7 mouse cellular contexts compared by ENCODE assay signal in genomic region chr2:84714811-84715561, GRCm38 (mm10). TPM values are rescaled to one million over a fixed set of nuclear protein-coding genes. Genes with fewer than 3 reads are reported as not detected.
A peak's percentile ranks its signal among the peaks of the same experiment; 100 is the strongest.
DNase-seq lines count a peak whose midpoint lies in the region; ATAC-seq lines count a peak whose summit lies in the region.

Gene Zdhhc5 (minus strand): TSS chr2:84715180.

- peak within 1 kb of the TSS; percentile 96 for H3K27ac ChIP-seq in embryonic facial prominence, embryonic 12.5 days
- H3K27ac ChIP-seq in limb, embryonic 11.5 days (replicated peaks; ENCODE audit: low read depth, low read length), result peak within 1 kb of the TSS; percentile 96
- peak within 1 kb of the TSS; percentile 95 for H3K27ac ChIP-seq in midbrain, embryonic 14.5 days (replicated peaks; ENCODE audit: low read depth, low read length)

- peak; percentile 98 for DNase-seq in adrenal gland, postnatal 25 days
- peak; percentile 100 for DNase-seq in heart, adult 11 months
- peak; percentile 99 for DNase-seq in kidney, adult 18-20 months
- DNase-seq in limb, embryonic 11.5 days (ENCODE audit: low spot score), result peak; percentile 98
- DNase-seq in midbrain, embryonic 14.5 days, result peak; percentile 99
- DNase-seq in spleen, adult 18-20 months, result peak; percentile 98

- peak within 1 kb of the TSS; percentile 88 for H3K9ac ChIP-seq in embryonic facial prominence, embryonic 12.5 days
- H3K9ac ChIP-seq in limb, embryonic 11.5 days (ENCODE audit: low read length), result peak within 1 kb of the TSS; percentile 86
- H3K9ac ChIP-seq in midbrain, embryonic 14.5 days (replicated peaks; ENCODE audit: low read length), result peak within 1 kb of the TSS; percentile 93

- under 1% methylated on average over 106 of the region's 107 CpGs for WGBS in embryonic facial prominence, embryonic 12.5 days
- WGBS in limb, embryonic 11.5 days, result 0% methylated on average over 103 of the region's 107 CpGs
- WGBS in midbrain, embryonic 14.5 days, result under 1% methylated on average over 104 of the region's 107 CpGs

- peaks cover 11% of the 10 kb centered on the region for H3K36me3 ChIP-seq in embryonic facial prominence, embryonic 12.5 days
- H3K36me3 ChIP-seq in limb, embryonic 11.5 days (ENCODE audit: control insufficient read depth, insufficient read depth, low read length), result 0 out of 2 replicates have a peak, but pooled peaks cover 2% of the 10 kb centered on the region
- H3K36me3 ChIP-seq in midbrain, embryonic 14.5 days (ENCODE audit: control insufficient read depth, insufficient read depth, low read length), result peaks cover 13% of the 10 kb centered on the region

- ATAC-seq in embryonic facial prominence, embryonic 12.5 days (ENCODE audit: insufficient number of reproducible peaks, insufficient read depth, low FRiP score, low TSS enrichment), result peak; percentile 95
- peak; percentile 93 for ATAC-seq in limb, embryonic 11.5 days (ENCODE audit: insufficient number of reproducible peaks, low FRiP score, low TSS enrichment, low read depth)
- ATAC-seq in midbrain, embryonic 14.5 days (ENCODE audit: low FRiP score, low TSS enrichment), result peak; percentile 95

- H3K4me3 ChIP-seq in embryonic facial prominence, embryonic 12.5 days, result peak within 1 kb of the TSS; percentile 96
- H3K4me3 ChIP-seq in limb, embryonic 11.5 days (ENCODE audit: low read depth, low read length), result peak within 1 kb of the TSS; percentile 90
- peak within 1 kb of the TSS; percentile 96 for H3K4me3 ChIP-seq in midbrain, embryonic 14.5 days (replicated peaks; ENCODE audit: low read depth, low read length)

- no peaks in the 10 kb centered on the region for H3K9me3 ChIP-seq in embryonic facial prominence, embryonic 12.5 days
- H3K9me3 ChIP-seq in limb, embryonic 11.5 days (ENCODE audit: control insufficient read depth, low read length), result no peaks in the 10 kb centered on the region
- no peaks in the 10 kb centered on the region for H3K9me3 ChIP-seq in midbrain, embryonic 14.5 days (ENCODE audit: control insufficient read depth, low read length)

- H3K27me3 ChIP-seq in embryonic facial prominence, embryonic 12.5 days, result no peaks in the 10 kb centered on the region
- H3K27me3 ChIP-seq in limb, embryonic 11.5 days (ENCODE audit: control insufficient read depth, insufficient read depth, low read length), result no peaks in the 10 kb centered on the region
- no peaks in the 10 kb centered on the region for H3K27me3 ChIP-seq in midbrain, embryonic 14.5 days (ENCODE audit: control insufficient read depth, insufficient read depth, low read length)

- H3K4me1 ChIP-seq in embryonic facial prominence, embryonic 12.5 days, result peaks cover 10% of the 10 kb centered on the region
- 0 out of 2 replicates have a peak, but pooled peaks cover 3% of the 10 kb centered on the region for H3K4me1 ChIP-seq in limb, embryonic 11.5 days (ENCODE audit: control insufficient read depth, insufficient read depth, low read length)
- H3K4me1 ChIP-seq in midbrain, embryonic 14.5 days (ENCODE audit: control insufficient read depth, insufficient read depth, low read length), result peaks cover 11% of the 10 kb centered on the region

- H3K4me2 ChIP-seq in embryonic facial prominence, embryonic 12.5 days (replicated peaks), result peak within 1 kb of the TSS; percentile 75
- H3K4me2 ChIP-seq in limb, embryonic 11.5 days (ENCODE audit: low read depth, severe bottlenecking), result peak within 1 kb of the TSS; percentile 60
- peak within 1 kb of the TSS; percentile 86 for H3K4me2 ChIP-seq in midbrain, embryonic 14.5 days (ENCODE audit: low read length)

RNA-seq across cellular contexts. Expression of gene Zdhhc5, which starts in this region (rescaled TPM):
- 62.3 and 62.9 TPM in 2 replicates for total RNA-seq in adrenal gland, postnatal 25 days (2021)
- 31.2 and 33.9 TPM in 2 replicates for polyA plus RNA-seq in embryonic facial prominence, embryonic 12.5 days (2016; fragmentation: Nextera tagmentation; extraction: Ambion mirVana)
- polyA plus RNA-seq in limb, embryonic 11.5 days (2014; fragmentation: Nextera tagmentation; extraction: Ambion mirVana), result 31.1 and 32.6 TPM in 2 replicates
- 21.5 and 21.8 TPM in 2 replicates for polyA plus RNA-seq in midbrain, embryonic 14.5 days (2014; fragmentation: Nextera tagmentation; extraction: Ambion mirVana)

Comparison
In these comparisons a context has a peak if more than half of its experiments do, and no peak if none do; other contexts are left out.
1. Peak in every context shown above with its lines: DNase-seq, ATAC-seq, H3K4me3 ChIP-seq and H3K27ac ChIP-seq.